Mouse (Mus musculus) heart, embryonic 12.5 days (tissue): Measurements from ENCODE around the gene Abcc1. TPM values are rescaled to one million over a fixed set of nuclear protein-coding genes. Genes with fewer than 3 reads are reported as not detected.
A peak's percentile ranks its signal among the peaks of the same experiment; 100 is the strongest.

ENCODE experiments used
- ATAC-seq: fragments of 200-750 bp; cut with Nextera tagmentation; 2 replicates; pipeline ENCODE4 v1.8.0; 2017; ENCODE audit warnings: moderate TSS enrichment, moderate library complexity; ENCODE audit not compliant: insufficient number of reproducible peaks, low FRiP score
- H3K27ac ChIP-seq: fragments of 300-500 bp; sonication (generic); 2 replicates; pipeline ENCODE4 v1.5.1; 2016; ENCODE audit warnings: mild to moderate bottlenecking, moderate library complexity; ENCODE audit not compliant: poor library complexity, severe bottlenecking
- H3K27me3 ChIP-seq: fragments of 300-500 bp; sonication (generic); replicated peaks from 2 replicates; pipeline ENCODE4 v1.6.1; 2016; ENCODE audit warnings: mild to moderate bottlenecking, moderate library complexity
- H3K36me3 ChIP-seq: fragments of 300-500 bp; sonication (generic); 2 replicates; pipeline ENCODE4 v1.6.1; 2016; ENCODE audit warnings: mild to moderate bottlenecking, moderate library complexity
- H3K4me1 ChIP-seq: fragments of 300-500 bp; sonication (generic); replicated peaks from 2 replicates; pipeline ENCODE4 v1.6.1; 2016; ENCODE audit warnings: mild to moderate bottlenecking
- H3K4me2 ChIP-seq: fragments of 300-500 bp; sonication (generic); 2 replicates; pipeline ENCODE4 v1.6.1; 2016; ENCODE audit warnings: mild to moderate bottlenecking, moderate library complexity
- H3K4me3 ChIP-seq: fragments of 300-500 bp; sonication (generic); 2 replicates; pipeline ENCODE4 v1.5.1; 2016; ENCODE audit warnings: mild to moderate bottlenecking
- H3K9ac ChIP-seq: fragments of 300-500 bp; sonication (generic); 2 replicates; pipeline ENCODE4 v1.6.1; 2016; ENCODE audit warnings: mild to moderate bottlenecking, moderate library complexity
- H3K9me3 ChIP-seq: fragments of 300-500 bp; sonication (generic); replicated peaks from 2 replicates; pipeline ENCODE4 v1.6.1; 2016; ENCODE audit warnings: mild to moderate bottlenecking, moderate library complexity
- WGBS: fragments of 180-500 bp; shearing (Covaris S2); methylation state at CpG from one replicate; pipeline ENCODE4 v1.1.7; 2016; 5-methylcytosine and 5-hydroxymethylcytosine counted together
- polyA plus RNA-seq: library from polyadenylated mRNA; unstranded; fragments of >200 nt; fragmentation: Nextera tagmentation; extraction: Ambion mirVana; gene quantifications from 2 replicates; pipeline ENCODE4 v1.2.1, GENCODE M21; 2016

Abcc1 gene
- polyA plus RNA-seq, result 3.1 and 3.4 TPM in 2 replicates

DNA sequence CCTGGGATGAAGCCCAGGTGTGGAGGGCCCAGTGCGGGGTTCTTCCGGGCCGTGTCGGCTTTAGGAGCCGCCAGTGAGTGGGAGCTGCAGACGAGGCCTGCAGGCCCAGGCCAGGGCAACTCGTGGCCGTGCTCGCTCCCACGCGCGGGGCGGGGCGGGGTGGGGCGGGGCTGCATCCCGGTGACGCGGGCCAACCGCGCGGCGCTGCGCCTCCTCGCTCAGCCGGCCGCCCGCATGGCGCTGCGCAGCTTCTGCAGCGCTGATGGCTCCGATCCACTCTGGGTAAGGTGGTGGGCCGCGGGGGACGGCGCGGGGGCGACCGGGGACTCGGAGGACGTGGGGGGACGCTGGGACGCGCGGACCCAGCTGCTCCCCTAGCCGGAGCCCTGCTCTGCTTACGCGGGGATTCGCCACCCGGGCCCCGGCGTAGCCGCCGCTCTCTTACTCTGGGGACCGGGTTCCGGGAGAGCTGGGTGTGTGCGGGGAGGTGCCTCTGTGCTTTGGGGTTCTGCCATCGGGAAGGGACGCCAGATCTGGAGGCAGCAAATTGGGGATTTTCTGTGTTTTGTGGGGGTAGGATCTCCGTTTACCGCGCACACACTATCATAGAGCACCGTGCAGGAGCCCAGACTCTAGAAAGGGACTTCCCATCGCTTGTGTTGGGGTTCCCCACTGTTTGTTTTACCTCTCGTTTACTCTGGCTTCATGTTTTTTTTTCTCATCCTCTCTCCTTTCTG lies at the start of gene Abcc1:
Abcc1 (plus strand) TSS at position 197 of the 737 bp plus-strand sequence.
- H3K36me3 ChIP-seq, result no peaks in the 10 kb centered on the region
- no peaks in the 10 kb centered on the region for H3K9me3 ChIP-seq
- peak; percentile 91 for ATAC-seq
- peak within 1 kb of the TSS; percentile 72 for H3K9ac ChIP-seq
- peak within 1 kb of the TSS; percentile 72 for H3K4me3 ChIP-seq
- peaks cover 47% of the 10 kb centered on the region for H3K27me3 ChIP-seq
- H3K4me1 ChIP-seq, result peaks cover 6% of the 10 kb centered on the region
- no peak within 1 kb of the TSS for H3K27ac ChIP-seq
- H3K4me2 ChIP-seq, result peak within 1 kb of the TSS; percentile 94
- WGBS, result under 1% methylated on average over 64 of the region's 64 CpGs

DNA sequence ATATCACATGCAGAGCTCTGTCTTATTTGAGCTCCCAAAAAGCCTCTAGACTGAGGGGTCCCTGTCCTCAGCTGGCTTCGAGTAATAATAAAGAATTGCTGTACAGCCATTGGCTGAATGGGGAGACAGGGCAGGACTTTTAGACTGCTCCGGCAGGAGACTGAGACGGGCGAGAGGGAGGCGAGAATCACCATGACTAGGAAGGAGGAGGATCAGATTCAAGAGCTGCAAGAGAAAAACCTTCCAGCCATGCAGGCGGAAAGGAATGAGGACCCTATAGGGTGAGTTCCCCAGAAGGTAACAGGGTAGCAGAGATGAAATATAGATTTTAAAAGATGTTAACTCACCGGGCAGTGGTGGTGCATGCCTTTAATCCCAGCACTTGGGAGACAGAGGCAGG lies 48.4 kb upstream of the Abcc1 start:
- Histone ChIP-seq H3K27me3 (no peaks in the 10 kb centered on the region), H3K4me3 (no peak overlapping the region), H3K27ac (no peak overlapping the region), H3K9ac (no peak overlapping the region), H3K4me1 (peaks cover 6% of the 10 kb centered on the region), H3K4me2 (no peak overlapping the region), H3K36me3 (peaks cover 42% of the 10 kb centered on the region), H3K9me3 (no peaks in the 10 kb centered on the region)
- no peak for ATAC-seq
- 89% methylated on average over 7 of the region's 7 CpGs for WGBS

DNA sequence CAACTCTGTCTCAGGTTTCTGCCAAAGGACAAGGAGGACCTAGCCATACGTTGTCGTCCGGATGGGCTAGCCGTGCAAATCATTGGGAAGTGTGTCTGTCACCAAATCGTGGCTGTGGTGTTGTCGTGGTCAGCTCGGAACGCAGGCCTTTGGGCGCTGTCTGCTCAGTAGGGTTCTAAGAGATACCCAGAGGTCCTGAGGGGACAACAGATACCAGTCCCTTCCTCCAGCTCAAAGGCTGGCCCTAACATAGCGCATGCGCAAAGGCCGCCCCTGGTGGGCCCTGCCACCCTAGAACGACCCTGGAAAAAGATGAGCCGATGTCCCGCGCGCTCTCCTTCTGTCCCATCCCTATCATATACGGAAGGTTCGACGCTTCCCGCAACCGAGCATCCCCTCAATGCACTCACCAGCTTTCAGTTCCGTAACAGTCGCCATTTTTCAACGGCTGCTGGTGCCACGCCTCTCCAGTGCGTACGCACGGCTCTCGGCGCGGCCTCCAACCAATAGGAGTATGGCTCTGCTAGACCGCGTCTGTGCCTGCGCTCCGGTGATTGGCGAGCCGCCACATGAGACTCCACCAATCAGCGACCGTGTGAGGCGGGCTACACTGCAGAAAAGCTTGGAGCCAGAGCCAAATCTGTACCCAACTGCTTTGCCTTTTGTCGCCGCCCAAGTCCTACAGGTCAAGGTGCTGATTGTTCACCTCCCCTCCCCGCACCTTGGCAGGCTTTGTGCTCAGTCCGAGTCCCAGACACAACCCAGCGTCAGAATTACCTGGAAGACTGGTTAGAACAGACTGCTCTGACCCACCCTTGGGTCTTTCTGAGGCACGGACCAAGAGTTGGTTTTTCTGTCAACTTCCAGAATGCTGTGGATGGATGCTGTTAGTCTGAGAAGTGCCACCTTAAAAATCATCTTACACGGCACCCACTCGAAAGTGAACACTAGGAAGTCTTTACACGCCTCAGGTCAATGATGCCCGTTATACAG lies 44.2 kb upstream of the Abcc1 start, which contains the start of gene Fopnl:
Fopnl (minus strand) TSS at position 522 of the 993 bp plus-strand sequence.
- Histone ChIP-seq H3K9ac (peak within 1 kb of the TSS; percentile 72), H3K27me3 (peaks cover 5% of the 10 kb centered on the region; the same call in 1 of the 2 replicates), H3K4me3 (peak within 1 kb of the TSS; percentile 81), H3K9me3 (no peaks in the 10 kb centered on the region), H3K27ac (peak within 1 kb of the TSS; percentile 30; the same call in 1 of the 2 replicates), H3K4me2 (peak within 1 kb of the TSS; percentile 83), H3K4me1 (peaks cover 6% of the 10 kb centered on the region), H3K36me3 (peaks cover 18% of the 10 kb centered on the region)
- ATAC-seq, result peak; percentile 100
- WGBS, result 4% methylated on average over 51 of the region's 51 CpGs

DNA sequence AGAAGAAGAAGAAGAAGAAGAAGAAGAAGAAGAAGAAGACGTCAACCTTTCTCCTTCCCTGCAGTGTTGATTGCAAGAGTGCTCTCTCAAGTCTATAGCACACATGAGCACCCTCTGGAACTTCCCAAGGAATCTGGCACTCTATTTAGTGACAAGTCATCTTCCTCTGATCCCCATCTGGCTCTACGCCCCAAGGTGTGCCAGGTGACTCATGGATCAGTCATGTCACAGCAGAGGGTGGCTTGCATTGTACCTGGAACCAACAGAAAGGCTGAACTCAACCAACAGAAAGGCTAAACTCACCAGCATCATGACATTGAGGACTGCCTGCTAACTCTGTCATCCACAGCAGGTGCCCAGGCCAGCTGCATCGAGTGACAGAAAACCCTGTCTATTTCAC lies 41.7 kb upstream of the Abcc1 start:
- WGBS, result 78% methylated on average over 3 of the region's 3 CpGs

DNA sequence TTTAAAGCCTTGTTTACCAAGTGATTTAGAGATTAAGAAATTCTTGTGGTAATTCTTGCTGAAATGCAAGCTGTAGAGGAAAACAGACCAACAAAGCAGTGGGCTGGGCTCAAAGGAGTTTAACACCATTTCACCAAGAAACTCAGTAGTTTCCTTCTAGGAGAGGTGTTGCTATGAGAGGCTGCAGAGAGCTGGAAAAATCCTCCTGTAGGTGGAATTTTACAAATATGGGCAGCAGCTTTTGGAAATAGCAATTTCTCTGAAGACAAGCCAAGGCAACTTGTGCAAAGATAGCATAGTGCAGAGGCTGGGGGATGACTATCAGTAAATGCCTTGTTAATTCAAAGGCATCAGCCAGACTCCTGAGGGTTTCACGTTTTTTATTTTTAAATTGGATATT lies 40.9 kb upstream of the Abcc1 start:
- H3K27ac ChIP-seq, result no peak overlapping the region
- H3K9me3 ChIP-seq, result no peaks in the 10 kb centered on the region
- peaks cover 5% of the 10 kb centered on the region; the same call in 1 of the 2 replicates for H3K27me3 ChIP-seq
- WGBS, result 48% methylated on average over 1 of the region's 1 CpGs
- no peak overlapping the region for H3K4me2 ChIP-seq
- H3K36me3 ChIP-seq, result no peaks in the 10 kb centered on the region
- peaks cover 6% of the 10 kb centered on the region for H3K4me1 ChIP-seq
- no peak overlapping the region for H3K4me3 ChIP-seq
- ATAC-seq, result no peak
- no peak overlapping the region for H3K9ac ChIP-seq

More for the DNA sequence above, 41.7 kb upstream of the Abcc1 start:
- ATAC-seq, result no peak
- no peak overlapping the region for H3K9ac ChIP-seq
- H3K4me1 ChIP-seq, result peaks cover 6% of the 10 kb centered on the region
- H3K36me3 ChIP-seq, result peaks cover 2% of the 10 kb centered on the region; the same call in 1 of the 2 replicates
- H3K27me3 ChIP-seq, result peaks cover 5% of the 10 kb centered on the region; the same call in 1 of the 2 replicates
- no peak overlapping the region for H3K4me2 ChIP-seq
- no peak overlapping the region for H3K4me3 ChIP-seq
- H3K9me3 ChIP-seq, result no peaks in the 10 kb centered on the region
- H3K27ac ChIP-seq, result no peak overlapping the region

DNA sequence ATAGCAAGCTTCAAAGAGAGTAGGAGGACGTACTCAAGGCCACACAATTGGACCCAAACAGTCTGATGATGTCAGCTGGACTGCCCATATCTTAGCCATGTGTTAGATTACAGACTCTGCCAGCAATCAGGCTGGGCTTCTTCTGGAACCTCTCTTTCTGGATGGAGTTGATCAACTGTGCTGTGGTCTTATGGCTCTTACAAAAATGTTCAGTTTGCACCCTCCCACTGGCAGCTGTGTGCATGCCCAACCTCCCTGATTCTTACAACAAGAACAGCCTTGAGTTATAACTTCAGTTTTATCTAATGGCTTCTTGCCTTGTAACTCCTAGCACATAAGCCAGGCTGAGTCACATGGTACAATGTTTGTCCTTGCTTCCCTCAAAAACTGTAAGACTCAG lies 33.2 kb upstream of the Abcc1 start:
- no peak overlapping the region for H3K9ac ChIP-seq
- WGBS, result 61% methylated on average over 1 of the region's 1 CpGs
- no peaks in the 10 kb centered on the region for H3K9me3 ChIP-seq
- ATAC-seq, result no peak
- H3K27ac ChIP-seq, result no peak overlapping the region
- H3K4me1 ChIP-seq, result no peaks in the 10 kb centered on the region
- no peaks in the 10 kb centered on the region for H3K36me3 ChIP-seq
- H3K4me2 ChIP-seq, result no peak overlapping the region
- H3K4me3 ChIP-seq, result no peak overlapping the region
- H3K27me3 ChIP-seq, result no peaks in the 10 kb centered on the region

DNA sequence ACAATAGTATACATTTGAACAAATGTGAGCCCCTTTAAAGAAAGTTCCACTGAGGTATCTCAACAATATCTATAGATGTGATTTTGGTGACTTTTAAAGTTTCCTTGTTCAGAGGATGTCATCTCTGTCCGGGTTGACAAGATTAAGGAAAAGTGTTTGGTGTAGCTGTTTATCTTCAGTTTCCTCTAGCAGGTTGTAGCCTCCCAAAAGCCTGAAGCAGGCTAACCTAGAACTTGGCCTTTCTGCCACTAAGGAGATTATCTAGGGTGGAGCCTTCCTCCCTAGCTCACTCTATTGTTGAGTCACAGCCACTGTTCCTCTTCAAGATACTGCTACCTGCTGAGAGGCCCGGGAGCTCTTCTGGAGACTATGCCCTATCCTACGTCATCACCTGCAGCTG lies 16.4 kb upstream of the Abcc1 start:
- no peak overlapping the region for H3K4me2 ChIP-seq
- H3K9ac ChIP-seq, result no peak overlapping the region
- H3K27me3 ChIP-seq, result no peaks in the 10 kb centered on the region
- no peak for ATAC-seq
- no peaks in the 10 kb centered on the region for H3K4me1 ChIP-seq
- H3K36me3 ChIP-seq, result no peaks in the 10 kb centered on the region
- 59% methylated on average over 3 of the region's 3 CpGs for WGBS
- no peaks in the 10 kb centered on the region for H3K9me3 ChIP-seq
- H3K27ac ChIP-seq, result no peak overlapping the region
- no peak overlapping the region for H3K4me3 ChIP-seq

DNA sequence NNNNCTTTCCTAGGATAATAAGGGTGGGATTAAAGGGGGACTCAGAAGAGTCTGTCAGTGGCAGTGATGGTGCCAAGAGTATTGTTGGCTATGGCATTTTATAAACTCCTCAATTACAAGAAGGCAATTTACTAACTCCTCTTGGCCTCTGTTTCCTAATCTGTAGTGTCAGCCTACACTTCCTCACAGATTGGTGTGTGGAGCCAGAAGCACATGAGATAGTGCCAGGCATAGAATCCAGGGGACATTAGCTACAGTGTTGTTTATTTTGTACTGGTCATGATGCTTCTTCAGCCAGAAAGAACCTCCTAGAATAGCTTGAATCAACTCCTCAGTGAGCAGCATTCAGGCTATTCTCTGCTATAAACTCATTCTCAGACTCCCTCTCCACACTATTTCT lies 9.8 kb upstream of the Abcc1 start:
- Histone ChIP-seq H3K9me3 (no peaks in the 10 kb centered on the region), H3K4me3 (no peak overlapping the region), H3K27me3 (no peaks in the 10 kb centered on the region), H3K9ac (no peak overlapping the region), H3K36me3 (no peaks in the 10 kb centered on the region), H3K27ac (no peak overlapping the region), H3K4me1 (no peaks in the 10 kb centered on the region), H3K4me2 (no peak overlapping the region)
- ATAC-seq, result no peak

DNA sequence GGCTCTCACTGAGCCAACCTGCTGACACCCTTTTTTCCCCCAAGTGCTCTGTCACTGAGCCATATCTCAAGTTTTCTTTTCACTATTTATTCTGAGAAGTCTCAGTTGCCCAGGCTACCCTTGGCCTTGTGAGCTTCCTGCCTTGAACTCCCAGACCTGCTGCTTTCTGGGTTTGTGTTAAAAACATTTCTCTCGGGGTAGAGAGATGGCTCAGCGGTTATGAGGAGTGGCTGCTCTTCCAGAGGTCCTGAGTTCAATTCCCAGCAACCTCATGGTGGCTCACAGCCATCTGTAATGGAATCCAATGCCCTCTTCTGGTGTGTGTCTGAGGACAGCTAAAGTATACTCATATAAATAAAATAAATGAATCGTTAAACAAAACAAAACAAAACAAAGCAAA lies 9.1 kb upstream of the Abcc1 start:
- Histone ChIP-seq H3K9me3 (no peaks in the 10 kb centered on the region), H3K27ac (no peak overlapping the region), H3K4me1 (no peaks in the 10 kb centered on the region), H3K9ac (no peak overlapping the region), H3K4me2 (no peak overlapping the region), H3K4me3 (no peak overlapping the region), H3K36me3 (no peaks in the 10 kb centered on the region), H3K27me3 (no peaks in the 10 kb centered on the region)
- ATAC-seq, result no peak
- 71% methylated on average over 3 of the region's 3 CpGs for WGBS

DNA sequence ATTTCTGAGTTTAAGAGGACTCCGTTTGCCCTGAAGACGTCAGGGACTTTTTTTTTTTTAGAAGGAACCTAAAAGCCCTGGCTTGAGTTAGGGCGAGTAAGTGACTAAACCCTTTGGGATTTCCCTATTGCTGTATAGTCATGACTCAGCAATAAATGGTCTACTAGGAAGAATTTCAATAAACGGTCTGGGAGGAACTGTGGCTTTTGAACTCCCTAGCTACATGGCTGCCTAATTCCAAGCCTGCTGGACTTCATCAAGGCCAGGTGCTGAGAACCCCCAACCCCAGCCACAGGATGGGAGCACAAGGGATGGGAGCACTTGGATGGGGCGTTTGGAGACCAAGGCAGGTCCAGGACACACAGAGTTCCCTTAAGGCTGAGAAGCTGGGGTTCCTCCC lies 8.7 kb upstream of the Abcc1 start:
- Histone ChIP-seq H3K4me1 (no peaks in the 10 kb centered on the region), H3K27me3 (no peaks in the 10 kb centered on the region), H3K9me3 (no peaks in the 10 kb centered on the region), H3K9ac (no peak overlapping the region), H3K4me2 (no peak overlapping the region), H3K4me3 (no peak overlapping the region), H3K27ac (no peak overlapping the region), H3K36me3 (no peaks in the 10 kb centered on the region)
- ATAC-seq, result no peak
- WGBS, result 62% methylated on average over 5 of the region's 5 CpGs

DNA sequence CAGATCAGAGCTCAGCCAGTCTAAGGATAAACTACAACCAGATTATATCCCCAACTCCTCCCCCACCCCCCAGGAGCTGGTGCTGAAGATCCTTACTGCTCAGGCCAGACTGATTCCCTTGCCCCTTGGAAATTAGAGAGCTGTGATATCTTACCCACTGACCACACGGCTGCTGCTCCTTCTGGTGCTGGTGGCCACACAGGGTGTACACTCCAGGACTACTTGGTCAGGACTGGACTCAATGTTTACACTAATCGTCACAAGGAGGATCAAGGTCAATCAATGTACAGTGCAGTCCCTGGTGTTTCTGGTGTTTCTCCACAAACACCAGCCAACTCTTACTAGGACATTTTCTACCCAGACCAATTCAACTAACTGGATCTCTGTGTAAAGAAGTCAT lies 3.5 kb upstream of the Abcc1 start:
- no peaks in the 10 kb centered on the region for H3K9me3 ChIP-seq
- WGBS, result 55% methylated on average over 2 of the region's 2 CpGs
- no peak for ATAC-seq

More for the DNA sequence above, 3.5 kb upstream of the Abcc1 start:
- H3K27me3 ChIP-seq, result peaks cover 28% of the 10 kb centered on the region
- H3K4me3 ChIP-seq, result no peak overlapping the region
- H3K4me1 ChIP-seq, result peaks cover 6% of the 10 kb centered on the region
- H3K4me2 ChIP-seq, result no peak overlapping the region
- no peaks in the 10 kb centered on the region for H3K36me3 ChIP-seq
- no peak overlapping the region for H3K27ac ChIP-seq
- H3K9ac ChIP-seq, result no peak overlapping the region
